In the genomic region with DNA sequence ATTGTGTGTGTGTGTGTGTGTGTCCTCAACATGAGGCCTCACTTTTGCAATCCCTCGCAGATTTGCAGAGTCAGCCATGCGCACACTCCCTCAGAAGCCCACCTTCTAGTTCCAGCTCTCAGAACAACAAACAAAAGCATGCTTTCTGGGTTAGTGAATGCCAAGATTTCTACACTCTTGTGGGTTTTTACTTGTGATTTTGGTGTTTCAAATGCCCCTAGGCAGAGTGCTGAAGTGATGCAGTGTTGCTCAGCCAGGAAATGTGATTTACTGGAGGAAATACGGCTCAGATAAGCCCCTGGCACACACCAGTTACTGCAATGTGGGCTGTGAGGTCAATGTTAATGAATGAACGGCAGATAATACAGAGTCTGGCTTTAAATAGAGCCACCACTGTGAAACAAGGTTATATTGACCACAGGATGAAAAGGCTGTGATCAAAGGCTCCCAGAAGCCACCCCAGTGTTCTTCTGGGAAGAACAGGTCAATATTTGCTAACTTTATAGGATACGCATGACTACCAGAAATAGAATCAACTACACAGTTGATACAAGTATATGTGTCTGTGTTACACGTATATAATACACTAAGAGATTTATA, we compare ENCODE assay signal across 12 mouse cellular contexts. TPM values are rescaled to one million over a fixed set of nuclear protein-coding genes. Genes with fewer than 3 reads are reported as not detected.
DNase-seq lines count a peak whose midpoint lies in the region; ATAC-seq and TF ChIP-seq lines count a peak whose summit lies in the region.
"Had no signal": no experiment of that assay in that cellular context is flagged by ENCODE, and none has a peak within 500 bp of the region (broad histone marks: within the 10 kb centered on the region; RNA-seq: fewer than 3 reads in every experiment).

No protein-coding gene starts in this region.

- H3K4me2 ChIP-seq in hindbrain, embryonic 12.5 days (replicated peaks): no peak overlapping the region
- no peak overlapping the region for H3K4me2 ChIP-seq in hindbrain, postnatal 0 days (ENCODE audit: low read depth, low read length)
- no peak overlapping the region for H3K4me2 ChIP-seq in midbrain, embryonic 16.5 days (ENCODE audit: low read length)
- H3K4me2 ChIP-seq in midbrain, embryonic 14.5 days (ENCODE audit: low read length): no peak overlapping the region
- no peak overlapping the region for H3K4me2 ChIP-seq in intestine, embryonic 14.5 days (ENCODE audit: low read length)

- no peak overlapping the region for H3K9ac ChIP-seq in hindbrain, embryonic 12.5 days
- H3K9ac ChIP-seq in hindbrain, postnatal 0 days (replicated peaks; ENCODE audit: low read length): no peak overlapping the region
- H3K9ac ChIP-seq in midbrain, embryonic 16.5 days (ENCODE audit: low read depth, low read length): no peak overlapping the region
- H3K9ac ChIP-seq in midbrain, embryonic 14.5 days (replicated peaks; ENCODE audit: low read length): no peak overlapping the region
- no peak overlapping the region for H3K9ac ChIP-seq in intestine, embryonic 14.5 days (ENCODE audit: low read length)

- H3K9me3 ChIP-seq in hindbrain, embryonic 12.5 days (replicated peaks): no peaks in the 10 kb centered on the region
- H3K9me3 ChIP-seq in hindbrain, postnatal 0 days (ENCODE audit: low read length): no peaks in the 10 kb centered on the region
- H3K9me3 ChIP-seq in midbrain, embryonic 16.5 days (replicated peaks; ENCODE audit: control insufficient read depth, low read length, poor library complexity, severe bottlenecking): no peaks in the 10 kb centered on the region
- H3K9me3 ChIP-seq in midbrain, embryonic 14.5 days (ENCODE audit: control insufficient read depth, low read length): no peaks in the 10 kb centered on the region
- H3K9me3 ChIP-seq in intestine, embryonic 14.5 days (ENCODE audit: control insufficient read depth, low read length): no peaks in the 10 kb centered on the region
- H3K9me3 ChIP-seq in hindbrain, embryonic 10.5 days: no peaks in the 10 kb centered on the region

- DNase-seq in hindbrain, postnatal 0 days (ENCODE audit: low spot score): no peak
- no peak for DNase-seq in midbrain, embryonic 14.5 days
- DNase-seq in intestine, embryonic 14.5 days (ENCODE audit: low spot score): no peak
- DNase-seq in yolk sac, embryonic 10.5 days (ENCODE audit: low spot score): peak; percentile 32
- DNase-seq in right cerebral cortex, adult 18-20 months: no peak
- no peak for DNase-seq in hindbrain, embryonic 10.5 days (ENCODE audit: low spot score)
- DNase-seq: kidney, postnatal 10 days had no signal

- 0 out of 2 replicates have a peak overlapping the region, but pooled peaks have one; percentile 7 for H3K27ac ChIP-seq in hindbrain, embryonic 12.5 days
- H3K27ac ChIP-seq in hindbrain, postnatal 0 days: no peak overlapping the region
- H3K27ac ChIP-seq in midbrain, embryonic 16.5 days (ENCODE audit: low read length): peak overlapping the region; percentile 14; the same call in 1 of the 2 replicates
- no peak overlapping the region for H3K27ac ChIP-seq in midbrain, embryonic 14.5 days (replicated peaks; ENCODE audit: low read depth, low read length)
- peak overlapping the region; percentile 70 for H3K27ac ChIP-seq in intestine, embryonic 14.5 days (ENCODE audit: low read depth)
- no peak overlapping the region for H3K27ac ChIP-seq in hindbrain, embryonic 10.5 days

- WGBS in hindbrain, embryonic 12.5 days: 66% methylated on average over 6 of the region's 6 CpGs
- 52% methylated on average over 6 of the region's 6 CpGs for WGBS in hindbrain, postnatal 0 days
- 50% methylated on average over 6 of the region's 6 CpGs for WGBS in midbrain, embryonic 16.5 days
- WGBS in midbrain, embryonic 14.5 days: 56% methylated on average over 6 of the region's 6 CpGs
- 47% methylated on average over 6 of the region's 6 CpGs for WGBS in intestine, embryonic 14.5 days
- WGBS in hindbrain, embryonic 10.5 days: 72% methylated on average over 6 of the region's 6 CpGs

- no peak for ATAC-seq in hindbrain, embryonic 12.5 days (ENCODE audit: low FRiP score)
- no peak for ATAC-seq in hindbrain, postnatal 0 days
- ATAC-seq in midbrain, embryonic 16.5 days: no peak
- no peak for ATAC-seq in midbrain, embryonic 14.5 days (ENCODE audit: low FRiP score, low TSS enrichment)
- no peak for ATAC-seq in intestine, embryonic 14.5 days (replicated peaks; ENCODE audit: low FRiP score, low TSS enrichment, low read depth)
- ATAC-seq: forebrain, embryonic 16.5 days had no signal

- TF ChIP-seq CTCF in hindbrain, postnatal 0 days (IDR thresholded peaks at IDR 0.05; ENCODE audit: low read depth): no peak

- no peaks in the 10 kb centered on the region for H3K27me3 ChIP-seq in hindbrain, embryonic 12.5 days
- H3K27me3 ChIP-seq in hindbrain, postnatal 0 days (ENCODE audit: insufficient read depth, low read length): no peaks in the 10 kb centered on the region
- H3K27me3 ChIP-seq in midbrain, embryonic 16.5 days (ENCODE audit: control insufficient read depth, insufficient read depth, low read depth, low read length): no peaks in the 10 kb centered on the region
- no peaks in the 10 kb centered on the region for H3K27me3 ChIP-seq in midbrain, embryonic 14.5 days (ENCODE audit: control insufficient read depth, insufficient read depth, low read length)
- no peaks in the 10 kb centered on the region for H3K27me3 ChIP-seq in intestine, embryonic 14.5 days (replicated peaks; ENCODE audit: control insufficient read depth, insufficient read depth, low read length)
- H3K27me3 ChIP-seq in hindbrain, embryonic 10.5 days (ENCODE audit: insufficient read depth, poor library complexity, severe bottlenecking): no peaks in the 10 kb centered on the region

- H3K4me3 ChIP-seq in hindbrain, embryonic 12.5 days: no peak overlapping the region
- no peak overlapping the region for H3K4me3 ChIP-seq in hindbrain, postnatal 0 days (ENCODE audit: low read length)
- H3K4me3 ChIP-seq in midbrain, embryonic 16.5 days (ENCODE audit: low read depth, low read length): no peak overlapping the region
- no peak overlapping the region for H3K4me3 ChIP-seq in midbrain, embryonic 14.5 days (replicated peaks; ENCODE audit: low read depth, low read length)
- no peak overlapping the region for H3K4me3 ChIP-seq in intestine, embryonic 14.5 days (ENCODE audit: low read depth, low read length)
- H3K4me3 ChIP-seq in hindbrain, embryonic 10.5 days: no peak overlapping the region

- no peaks in the 10 kb centered on the region for H3K36me3 ChIP-seq in hindbrain, embryonic 12.5 days
- no peaks in the 10 kb centered on the region for H3K36me3 ChIP-seq in hindbrain, postnatal 0 days (ENCODE audit: insufficient read depth, low read length)
- H3K36me3 ChIP-seq in midbrain, embryonic 16.5 days (ENCODE audit: control insufficient read depth, insufficient read depth, low read length): no peaks in the 10 kb centered on the region
- H3K36me3 ChIP-seq in midbrain, embryonic 14.5 days (ENCODE audit: control insufficient read depth, insufficient read depth, low read length): no peaks in the 10 kb centered on the region
- no peaks in the 10 kb centered on the region for H3K36me3 ChIP-seq in intestine, embryonic 14.5 days (ENCODE audit: control insufficient read depth, insufficient read depth, low read length)
- H3K36me3 ChIP-seq in hindbrain, embryonic 10.5 days: no peaks in the 10 kb centered on the region

- peaks cover 10% of the 10 kb centered on the region for H3K4me1 ChIP-seq in hindbrain, embryonic 12.5 days
- peaks cover 3% of the 10 kb centered on the region; the same call in 1 of the 2 replicates for H3K4me1 ChIP-seq in hindbrain, postnatal 0 days (ENCODE audit: insufficient read depth, low read length)
- H3K4me1 ChIP-seq in midbrain, embryonic 16.5 days (ENCODE audit: control insufficient read depth, insufficient read depth, low read length): peaks cover 8% of the 10 kb centered on the region
- H3K4me1 ChIP-seq in midbrain, embryonic 14.5 days (ENCODE audit: control insufficient read depth, insufficient read depth, low read length): peaks cover 10% of the 10 kb centered on the region
- peaks cover 10% of the 10 kb centered on the region; the same call in 1 of the 2 replicates for H3K4me1 ChIP-seq in intestine, embryonic 14.5 days (replicated peaks; ENCODE audit: control insufficient read depth, insufficient read depth, low read length)
- H3K4me1 ChIP-seq in hindbrain, embryonic 10.5 days (replicated peaks): peaks cover 26% of the 10 kb centered on the region

RNA-seq across cellular contexts. Expression of a gene that starts 2.7 kb away (rescaled TPM):
- 28.4 and 30.4 TPM in 2 replicates for polyA plus RNA-seq in hindbrain, embryonic 12.5 days (2016; fragmentation: Nextera tagmentation; extraction: Ambion mirVana)
- total RNA-seq in hindbrain, postnatal 0 days (2014; rRNA removed): 18.3 and 19.2 TPM in 2 replicates
- 22.7 and 25.9 TPM in 2 replicates for polyA plus RNA-seq in hindbrain, postnatal 0 days (2015; fragmentation: Nextera tagmentation; extraction: Ambion mirVana)
- 34.2 and 36.5 TPM in 2 replicates for polyA plus RNA-seq in midbrain, embryonic 16.5 days (2015; fragmentation: Nextera tagmentation; extraction: Ambion mirVana)
- 31.6 and 34.4 TPM in 2 replicates for polyA plus RNA-seq in midbrain, embryonic 14.5 days (2014; fragmentation: Nextera tagmentation; extraction: Ambion mirVana)
- polyA plus RNA-seq in intestine, embryonic 14.5 days (2014; fragmentation: Nextera tagmentation; extraction: Ambion mirVana): 32.3 and 32.6 TPM in 2 replicates
- 32.7 and 34.6 TPM in 2 replicates for polyA plus RNA-seq in hindbrain, embryonic 10.5 days (2016; fragmentation: Nextera tagmentation; extraction: Ambion mirVana)

RNA-seq across cellular contexts. Expression of a gene that starts 50.6 kb away (rescaled TPM):
- polyA plus RNA-seq in hindbrain, embryonic 12.5 days (2016; fragmentation: Nextera tagmentation; extraction: Ambion mirVana): 0.12 and 0.17 TPM in 2 replicates
- not detected in 2 replicates for total RNA-seq in hindbrain, postnatal 0 days (2014; rRNA removed)
- polyA plus RNA-seq in hindbrain, postnatal 0 days (2015; fragmentation: Nextera tagmentation; extraction: Ambion mirVana): 0.32 and 0.39 TPM in 2 replicates
- polyA plus RNA-seq in midbrain, embryonic 16.5 days (2015; fragmentation: Nextera tagmentation; extraction: Ambion mirVana): 0.46 and 0.48 TPM in 2 replicates
- polyA plus RNA-seq in midbrain, embryonic 14.5 days (2014; fragmentation: Nextera tagmentation; extraction: Ambion mirVana): 0.20 and 0.34 TPM in 2 replicates
- 26.2 and 32.0 TPM in 2 replicates for polyA plus RNA-seq in intestine, embryonic 14.5 days (2014; fragmentation: Nextera tagmentation; extraction: Ambion mirVana)
- polyA plus RNA-seq in hindbrain, embryonic 10.5 days (2016; fragmentation: Nextera tagmentation; extraction: Ambion mirVana): 0.13 and 0.16 TPM in 2 replicates
- total RNA-seq: adrenal gland, adult 18-20 months; left cerebral cortex, postnatal 10 days had no signal

RNA-seq across cellular contexts. Expression of a gene that starts 59.9 kb away (rescaled TPM):
- polyA plus RNA-seq in hindbrain, embryonic 12.5 days (2016; fragmentation: Nextera tagmentation; extraction: Ambion mirVana): 27.4 and 28.9 TPM in 2 replicates
- total RNA-seq in hindbrain, postnatal 0 days (2014; rRNA removed): 25.2 and 29.4 TPM in 2 replicates
- 37.4 and 40.6 TPM in 2 replicates for polyA plus RNA-seq in hindbrain, postnatal 0 days (2015; fragmentation: Nextera tagmentation; extraction: Ambion mirVana)
- 31.9 and 35.9 TPM in 2 replicates for polyA plus RNA-seq in midbrain, embryonic 16.5 days (2015; fragmentation: Nextera tagmentation; extraction: Ambion mirVana)
- polyA plus RNA-seq in midbrain, embryonic 14.5 days (2014; fragmentation: Nextera tagmentation; extraction: Ambion mirVana): 27.8 and 34.9 TPM in 2 replicates
- 28.0 and 32.0 TPM in 2 replicates for polyA plus RNA-seq in intestine, embryonic 14.5 days (2014; fragmentation: Nextera tagmentation; extraction: Ambion mirVana)
- polyA plus RNA-seq in hindbrain, embryonic 10.5 days (2016; fragmentation: Nextera tagmentation; extraction: Ambion mirVana): 25.0 and 28.5 TPM in 2 replicates

Comparison
In these comparisons a context has a peak if more than half of its experiments do, and no peak if none do; other contexts are left out.
1. H3K27ac ChIP-seq: peak in hindbrain, embryonic 12.5 days (single experiment), midbrain, embryonic 16.5 days (single experiment) and intestine, embryonic 14.5 days (single experiment); none in hindbrain, postnatal 0 days (single experiment), midbrain, embryonic 14.5 days (single experiment) and hindbrain, embryonic 10.5 days (single experiment).
2. RNA of a gene that starts 50.6 kb away (polyA plus RNA-seq): 26.2 to 32.0 TPM in intestine, embryonic 14.5 days; 0.46 to 0.48 TPM in midbrain, embryonic 16.5 days, 0.32 to 0.39 TPM in hindbrain, postnatal 0 days, 0.20 to 0.34 TPM in midbrain, embryonic 14.5 days, 0.12 to 0.17 TPM in hindbrain, embryonic 12.5 days and 0.13 to 0.16 TPM in hindbrain, embryonic 10.5 days; every median in the first group is over 10 times any median in the second.